Mouse (Mus musculus) Patski (cell line): Measurements from ENCODE around the gene Gna13. TPM values are rescaled to one million over a fixed set of nuclear protein-coding genes. Genes with fewer than 3 reads are reported as not detected.

Source experiments
- ATAC-seq: fragments of 100-300 bp; one replicate; pipeline ENCODE4 v1.8.0; 2021
- CTCF ChIA-PET: fragments of 350-600 bp; sonication (Branson Sonifier 250); formaldehyde crosslinking; loops from one replicate; lab custom pipeline; 2022; ENCODE audit warnings: inconsistent platforms; lab: Charles Lee
- POLR2A ChIA-PET: fragments of 350-600 bp; sonication (Branson Sonifier 250); formaldehyde crosslinking; loops from one replicate; lab custom pipeline; 2022; ENCODE audit warnings: antibody characterized with exemption, inconsistent platforms; lab: Charles Lee
- DNase-seq: peaks from one replicate; pipeline ENCODE4 v3.0.0-alpha.2; 2011; ENCODE audit warnings: low read depth, low spot score
- H3K27me3 ChIP-seq: fragments of 371-371 bp; one replicate; pipeline ENCODE4 v1.5.1; 2021
- CTCF ChIP-seq: fragments of 100-300 bp; IDR thresholded peaks from one replicate; pipeline ENCODE4 v1.5.1; 2021
- in situ Hi-C: fragments of 300-500 bp; cut with MboI; formaldehyde crosslinking; loops from 3 replicates; pipeline ENCODE4 v1.11.1; 2018; ENCODE audit warnings: low pct_unique_long_range_greater_than_20kb, mixed read lengths
- polyA plus RNA-seq: library from polyadenylated mRNA; unstranded; gene quantifications from one replicate; pipeline ENCODE4 v1.2.3, GENCODE M21; 2021

The Gna13 gene
- polyA plus RNA-seq, 1 experiment from 2014 or later: 50.4 TPM

DNA sequence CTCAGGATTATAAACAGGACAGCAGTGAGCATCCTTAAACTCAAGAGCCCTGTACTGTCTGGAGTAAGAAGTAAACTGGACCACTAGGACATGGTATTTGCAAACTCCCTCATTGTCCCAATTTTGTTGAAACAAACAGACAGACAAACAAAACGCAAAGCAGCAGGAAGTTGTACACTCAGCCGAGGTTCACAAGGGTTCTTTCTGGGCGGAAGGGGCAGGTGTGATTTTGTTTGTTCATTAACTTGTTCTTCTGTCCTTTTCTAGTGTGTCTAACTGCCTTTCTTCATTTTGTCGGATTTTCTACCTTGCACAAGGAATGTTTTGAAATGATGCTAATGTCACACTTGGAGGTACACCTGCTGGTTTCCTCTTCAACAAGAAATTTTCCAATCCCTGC lies 56.8 kb downstream of the Gna13 start:
- no peak for ATAC-seq
- ChIA-PET POLR2A (interaction anchor here (1.7 kb wide), 1 partner anchor 25 kb away, joined by 4 read pairs; no protein-coding TSS in a partner anchor), CTCF (interaction anchor here (1.1 to 1.7 kb wide), 2 partner anchors 88 to 93 kb away, joined by 3 to 6 read pairs; no protein-coding TSS in a partner anchor)
- no peaks in the 10 kb centered on the region for H3K27me3 ChIP-seq
- in situ Hi-C loops: no loop called here
- DNase-seq: no peak
- no peak for TF ChIP-seq CTCF

DNA sequence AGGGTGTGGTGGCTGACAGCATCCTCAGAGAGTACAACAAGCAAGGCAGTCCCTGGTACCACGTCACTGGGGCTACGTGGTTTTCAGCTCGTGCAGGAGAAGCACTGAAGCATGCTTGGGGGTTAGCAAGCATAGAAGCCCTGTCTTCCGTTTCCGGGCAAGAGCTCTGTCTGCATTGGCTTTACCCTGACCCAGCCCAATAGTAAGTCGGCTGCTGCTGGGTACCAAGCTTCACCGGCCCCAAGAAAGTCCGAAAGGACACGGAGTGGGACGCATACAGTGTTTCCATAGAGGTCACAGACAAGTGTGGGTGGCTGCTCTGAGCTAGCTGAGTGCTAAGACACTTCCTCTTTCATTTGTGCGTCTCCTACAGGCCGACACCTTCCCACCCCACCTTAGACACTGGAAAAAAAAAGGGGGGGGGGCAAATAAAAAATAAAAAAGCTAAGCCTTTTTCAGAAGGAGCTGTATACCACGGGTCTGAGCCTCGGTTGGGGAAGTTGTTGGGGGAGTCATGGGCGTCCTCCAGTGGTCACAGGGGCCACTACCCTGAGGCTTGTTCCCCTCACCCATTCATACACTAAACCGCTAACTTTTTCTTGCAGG lies 57.4 kb downstream of the Gna13 start:
- DNase-seq: no peak
- POLR2A ChIA-PET: no interaction called here
- ATAC-seq: no peak
- in situ Hi-C loops: no loop called here
- TF ChIP-seq CTCF: no peak
- CTCF ChIA-PET: interaction anchor here (1.1 to 1.7 kb wide), 2 partner anchors 88 to 94 kb away, joined by 3 to 6 read pairs; no protein-coding TSS in a partner anchor
- H3K27me3 ChIP-seq: no peaks in the 10 kb centered on the region

DNA sequence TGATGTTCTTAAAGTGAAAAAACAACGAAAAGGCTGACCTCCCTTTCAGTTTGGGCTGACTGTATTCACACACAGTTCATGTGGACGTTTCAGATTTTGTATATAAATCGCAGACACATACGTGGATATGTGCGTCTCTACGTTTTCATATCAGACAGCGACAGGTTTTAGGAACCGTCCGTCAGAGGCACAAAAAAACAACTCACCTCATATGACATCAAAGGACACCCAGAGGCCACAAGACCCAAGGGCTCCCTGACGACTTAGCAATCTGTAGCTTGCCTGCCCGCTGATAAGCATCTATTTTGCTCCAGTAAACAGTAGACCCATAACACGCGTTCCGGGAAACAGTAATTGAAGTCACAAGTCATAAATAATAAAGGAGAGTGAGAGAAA lies 57.9 kb downstream of the Gna13 start:
- in situ Hi-C loops: no loop called here
- no peak for TF ChIP-seq CTCF
- POLR2A ChIA-PET: no interaction called here
- CTCF ChIA-PET: interaction anchor here (1.1 to 1.7 kb wide), 2 partner anchors 89 to 94 kb away, joined by 3 to 6 read pairs; no protein-coding TSS in a partner anchor
- H3K27me3 ChIP-seq: no peaks in the 10 kb centered on the region
- DNase-seq (no peak), ATAC-seq (no peak)

DNA sequence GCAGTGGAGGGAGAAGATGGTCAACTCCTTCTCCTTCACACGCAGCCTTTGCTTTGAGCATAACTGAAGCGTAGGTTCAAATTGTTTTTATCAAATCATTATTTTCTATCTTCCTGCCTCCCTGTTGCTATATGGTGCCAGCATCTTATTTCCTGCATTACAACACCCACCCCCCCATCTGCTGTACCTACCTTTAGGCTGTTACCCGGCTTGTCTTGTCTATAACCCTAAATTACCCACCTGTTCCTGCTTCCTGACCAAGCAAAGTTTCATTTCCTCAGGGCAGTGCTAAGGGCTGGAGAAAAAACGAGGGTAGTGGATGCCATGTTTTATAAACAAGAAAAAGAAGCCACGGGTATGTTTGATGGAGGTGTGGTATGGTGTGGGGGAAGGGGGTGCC lies 58.6 kb downstream of the Gna13 start:
- ATAC-seq (no peak), DNase-seq (no peak)
- in situ Hi-C loops: no loop called here
- CTCF ChIA-PET: interaction anchor here (1.7 kb wide), 1 partner anchor 89 kb away, joined by 6 read pairs; no protein-coding TSS in a partner anchor
- POLR2A ChIA-PET: no interaction called here
- TF ChIP-seq CTCF: no peak
- H3K27me3 ChIP-seq: no peaks in the 10 kb centered on the region

DNA sequence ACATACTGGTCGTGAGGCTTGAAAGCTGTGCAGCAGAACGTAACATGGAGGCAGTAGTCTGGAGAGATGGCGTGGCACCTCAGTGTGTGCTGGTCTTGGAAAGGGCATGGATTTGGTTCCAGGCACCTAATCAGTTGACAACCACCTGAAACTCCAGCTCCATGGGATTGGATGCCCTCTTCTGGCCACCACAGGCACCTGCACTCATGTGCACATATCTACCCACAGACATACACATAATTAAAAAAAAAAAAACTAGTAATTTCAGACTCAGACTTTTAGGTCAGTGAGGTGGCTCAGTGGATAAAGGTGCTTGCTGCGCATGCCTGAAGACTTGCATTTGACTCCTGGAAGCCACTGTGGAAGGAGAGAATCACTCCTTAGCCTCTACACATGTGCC lies 59.6 kb downstream of the Gna13 start:
- in situ Hi-C loops: no loop called here
- DNase-seq (no peak), ATAC-seq (no peak)
- H3K27me3 ChIP-seq: no peaks in the 10 kb centered on the region
- ChIA-PET POLR2A (no interaction called here), CTCF (interaction anchor here (1.2 kb wide), 1 partner anchor 78 kb away, joined by 4 read pairs; no protein-coding TSS in a partner anchor)
- no peak for TF ChIP-seq CTCF

DNA sequence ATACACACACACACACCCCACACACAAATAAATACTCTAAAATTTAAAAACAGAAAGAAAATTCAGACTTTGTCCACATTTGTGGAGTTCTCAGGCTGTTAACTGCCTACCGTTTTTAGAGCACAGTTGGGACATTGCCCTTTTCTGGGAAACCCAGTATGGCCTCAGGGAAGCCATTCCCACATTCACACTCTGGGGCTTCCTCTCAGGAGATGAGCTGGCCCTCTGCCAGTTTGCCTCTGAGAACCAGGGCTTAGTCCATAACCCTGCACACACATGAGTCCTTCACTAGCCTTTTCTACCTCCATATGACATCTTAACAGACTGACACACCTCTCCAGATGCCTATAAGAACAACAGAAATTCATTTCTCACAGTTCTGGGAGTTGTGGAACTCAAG lies 60.7 kb downstream of the Gna13 start:
- H3K27me3 ChIP-seq: no peaks in the 10 kb centered on the region
- ChIA-PET CTCF (no interaction called here), POLR2A (interaction anchor here (0.8 kb wide), 1 partner anchor 189 kb away, joined by 3 read pairs; no protein-coding TSS in a partner anchor)
- in situ Hi-C loops: no loop called here
- ATAC-seq (no peak), DNase-seq (no peak)
- no peak for TF ChIP-seq CTCF

DNA sequence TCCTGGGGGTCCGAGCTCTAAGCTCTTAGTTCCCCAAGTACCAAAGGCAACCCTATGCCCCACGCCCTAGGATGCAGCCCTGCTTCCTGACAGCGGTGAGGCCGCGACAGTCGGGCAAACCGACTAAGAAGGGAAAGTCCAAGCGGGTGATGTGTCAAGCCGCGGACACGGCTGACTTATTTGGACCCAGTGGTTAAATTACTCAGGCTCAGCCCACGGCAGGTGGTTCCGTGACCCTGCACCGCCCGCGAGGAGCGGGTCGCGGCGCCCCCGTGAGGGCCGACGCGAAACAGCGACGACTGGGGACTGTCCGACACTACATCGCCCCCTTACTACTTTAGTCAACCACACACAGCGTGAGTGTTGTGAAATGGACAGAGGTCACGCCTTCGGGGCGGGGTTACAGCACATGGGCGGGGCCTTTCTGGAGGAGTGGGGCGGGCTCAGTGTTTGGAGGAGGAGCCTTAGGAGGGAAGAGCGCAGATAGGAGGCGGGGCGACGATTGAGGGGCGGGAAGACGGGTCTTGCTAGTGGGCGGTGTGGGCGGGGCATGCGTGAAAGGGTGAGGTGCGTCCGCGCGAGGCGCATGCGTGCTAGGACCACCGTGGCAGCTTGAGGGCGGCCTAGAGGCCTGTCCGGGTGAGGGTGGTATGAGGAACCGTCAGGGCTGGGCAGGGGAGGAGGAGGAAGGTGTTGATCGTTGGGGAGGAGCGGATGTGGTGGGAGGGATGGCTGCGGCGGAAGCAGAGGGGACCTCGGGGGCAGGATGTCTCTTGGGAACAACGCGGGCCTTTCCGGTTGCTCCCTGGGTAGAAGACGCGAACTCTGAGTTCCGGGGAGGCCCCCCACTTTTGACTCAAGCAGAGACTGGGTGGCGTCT lies 63.0 kb downstream of the Gna13 start, which contains the start of gene Amz2:
TSS of gene Amz2 (plus strand) at position 555 of the 880 bp plus-strand sequence.
- in situ Hi-C loops: loop anchor here (5.0 to 25.0 kb wide), 3 partner anchors 63 to 963 kb away; partner anchors contain the start of gene Gna13

DNA sequence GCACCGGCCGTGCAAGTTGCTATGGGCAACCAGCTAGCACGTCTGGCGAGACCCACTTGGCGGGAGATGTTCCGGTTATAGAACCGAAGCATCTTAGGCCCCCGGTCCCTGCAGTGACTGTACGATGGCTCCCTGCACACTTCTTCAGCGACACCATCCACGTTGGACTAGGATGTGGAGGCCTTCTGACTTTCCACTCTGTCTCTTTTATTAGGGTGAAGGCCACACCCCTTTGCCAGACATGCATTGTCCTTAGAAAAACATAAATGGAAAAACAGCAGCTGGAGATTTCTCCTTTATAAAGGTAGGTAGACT lies 63.6 kb downstream of the Gna13 start:
- CTCF ChIA-PET: interaction anchor here (0.8 to 1.3 kb wide), 2 partner anchors 109 to 195 kb away, joined by 3 to 4 read pairs; no protein-coding TSS in a partner anchor

More for the DNA sequence above, 63.0 kb downstream of the Gna13 start, which contains the start of gene Amz2:
- DNase-seq (peak; percentile 99), ATAC-seq (peak; percentile 97)
- no peaks in the 10 kb centered on the region for H3K27me3 ChIP-seq
- ChIA-PET CTCF (interaction anchor here (0.6 to 1.4 kb wide), 6 partner anchors 80 to 195 kb away, joined by 3 to 4 read pairs (median 4); no protein-coding TSS in a partner anchor), POLR2A (interaction anchor here (1.3 kb wide), 1 partner anchor 9 kb away, joined by 4 read pairs; no protein-coding TSS in a partner anchor)
- TF ChIP-seq CTCF: peak; percentile 100

DNA sequence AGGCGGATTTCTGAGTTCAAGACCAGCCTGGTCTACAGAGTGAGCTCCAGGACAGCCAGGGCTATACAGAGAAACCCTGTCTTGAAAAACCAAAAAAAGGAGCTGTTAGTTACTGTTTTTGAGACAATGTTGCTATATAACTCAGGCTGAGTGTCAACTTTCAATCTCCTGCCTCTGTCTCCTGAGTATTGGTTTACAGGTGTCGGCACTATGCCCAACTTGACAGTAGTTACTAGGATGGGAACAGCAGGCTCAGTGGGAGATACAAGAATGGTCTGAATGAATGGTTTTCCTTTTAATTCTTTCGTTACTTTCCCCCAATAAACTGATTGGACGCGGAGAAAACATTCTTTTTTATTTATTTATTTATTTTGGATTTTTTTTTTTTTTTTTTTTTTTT lies 64.7 kb downstream of the Gna13 start:
- ChIA-PET CTCF (no interaction called here), POLR2A (no interaction called here)
- in situ Hi-C loops: loop anchor here (5.0 to 25.0 kb wide), 3 partner anchors 65 to 965 kb away; partner anchors contain the start of gene Gna13
- TF ChIP-seq CTCF: no peak
- ATAC-seq: no peak
- DNase-seq: no peak
- no peaks in the 10 kb centered on the region for H3K27me3 ChIP-seq

More for the DNA sequence above, 63.6 kb downstream of the Gna13 start:
- DNase-seq: no peak
- TF ChIP-seq CTCF: no peak
- in situ Hi-C loops: loop anchor here (5.0 to 25.0 kb wide), 3 partner anchors 64 to 964 kb away; partner anchors contain the start of gene Gna13
- POLR2A ChIA-PET: interaction anchor here (1.3 kb wide), 1 partner anchor 8 kb away, joined by 4 read pairs; no protein-coding TSS in a partner anchor
- no peaks in the 10 kb centered on the region for H3K27me3 ChIP-seq
- no peak for ATAC-seq
